Mouse (Mus musculus) heart, embryonic 12.5 days (tissue): ENCODE measurements around the gene Agap1. TPM values are rescaled to one million over a fixed set of nuclear protein-coding genes. Genes with fewer than 3 reads are reported as not detected.

Experiments
- ATAC-seq: fragments of 200-750 bp; cut with Nextera tagmentation; 2 replicates; pipeline ENCODE4 v1.8.0; 2017; ENCODE audit warnings: moderate TSS enrichment, moderate library complexity; ENCODE audit not compliant: insufficient number of reproducible peaks, low FRiP score
- H3K27ac ChIP-seq: fragments of 300-500 bp; sonication (generic); 2 replicates; pipeline ENCODE4 v1.5.1; 2016; ENCODE audit warnings: mild to moderate bottlenecking, moderate library complexity; ENCODE audit not compliant: poor library complexity, severe bottlenecking
- H3K27me3 ChIP-seq: fragments of 300-500 bp; sonication (generic); replicated peaks from 2 replicates; pipeline ENCODE4 v1.6.1; 2016; ENCODE audit warnings: mild to moderate bottlenecking, moderate library complexity
- H3K36me3 ChIP-seq: fragments of 300-500 bp; sonication (generic); 2 replicates; pipeline ENCODE4 v1.6.1; 2016; ENCODE audit warnings: mild to moderate bottlenecking, moderate library complexity
- H3K4me1 ChIP-seq: fragments of 300-500 bp; sonication (generic); replicated peaks from 2 replicates; pipeline ENCODE4 v1.6.1; 2016; ENCODE audit warnings: mild to moderate bottlenecking
- H3K4me2 ChIP-seq: fragments of 300-500 bp; sonication (generic); 2 replicates; pipeline ENCODE4 v1.6.1; 2016; ENCODE audit warnings: mild to moderate bottlenecking, moderate library complexity
- H3K4me3 ChIP-seq: fragments of 300-500 bp; sonication (generic); 2 replicates; pipeline ENCODE4 v1.5.1; 2016; ENCODE audit warnings: mild to moderate bottlenecking
- H3K9ac ChIP-seq: fragments of 300-500 bp; sonication (generic); 2 replicates; pipeline ENCODE4 v1.6.1; 2016; ENCODE audit warnings: mild to moderate bottlenecking, moderate library complexity
- H3K9me3 ChIP-seq: fragments of 300-500 bp; sonication (generic); replicated peaks from 2 replicates; pipeline ENCODE4 v1.6.1; 2016; ENCODE audit warnings: mild to moderate bottlenecking, moderate library complexity
- WGBS: fragments of 180-500 bp; shearing (Covaris S2); methylation state at CpG from one replicate; pipeline ENCODE4 v1.1.7; 2016; 5-methylcytosine and 5-hydroxymethylcytosine counted together
- polyA plus RNA-seq: library from polyadenylated mRNA; unstranded; fragments of >200 nt; fragmentation: Nextera tagmentation; extraction: Ambion mirVana; gene quantifications from 2 replicates; pipeline ENCODE4 v1.2.1, GENCODE M21; 2016

Agap1 gene
- polyA plus RNA-seq, 1 experiment from 2014 or later, result 16.3 TPM

GRCm38 (mm10) chr1:89849861-89850230 lies 395.2 kb downstream of the Agap1 start:
- Histone ChIP-seq H3K4me3 (no peak overlapping the region), H3K9me3 (no peaks in the 10 kb centered on the region), H3K36me3 (peaks cover 14% of the 10 kb centered on the region), H3K27ac (no peak overlapping the region), H3K9ac (no peak overlapping the region), H3K4me1 (no peaks in the 10 kb centered on the region), H3K27me3 (no peaks in the 10 kb centered on the region), H3K4me2 (no peak overlapping the region)
- WGBS, result 79% methylated on average over 7 of the region's 7 CpGs
- ATAC-seq, result no peak

- no peaks in the 10 kb centered on the region for H3K9me3 ChIP-seq
- no peaks in the 10 kb centered on the region for H3K4me1 ChIP-seq
- H3K36me3 ChIP-seq, result peaks cover 14% of the 10 kb centered on the region
- no peak overlapping the region for H3K9ac ChIP-seq
- no peak overlapping the region for H3K4me2 ChIP-seq
- H3K27me3 ChIP-seq, result no peaks in the 10 kb centered on the region
- 82% methylated on average over 11 of the region's 11 CpGs for WGBS
- no peak overlapping the region for H3K27ac ChIP-seq
- H3K4me3 ChIP-seq, result no peak overlapping the region
- no peak for ATAC-seq
Observed at GRCm38 (mm10) chr1:89850681-89851414, 396.2 kb downstream of the Agap1 start.

GRCm38 (mm10) chr1:89859182-89859581 lies 404.6 kb downstream of the Agap1 start:
- WGBS, result 21% methylated on average over 3 of the region's 3 CpGs
- 0 out of 2 replicates have a peak, but pooled peaks cover 4% of the 10 kb centered on the region for H3K4me1 ChIP-seq
- no peak overlapping the region for H3K9ac ChIP-seq
- no peak overlapping the region for H3K27ac ChIP-seq
- H3K4me2 ChIP-seq, result no peak overlapping the region
- no peak for ATAC-seq
- H3K27me3 ChIP-seq, result no peaks in the 10 kb centered on the region
- no peak overlapping the region for H3K4me3 ChIP-seq
- no peaks in the 10 kb centered on the region for H3K9me3 ChIP-seq
- 0 out of 2 replicates have a peak, but pooled peaks cover 3% of the 10 kb centered on the region for H3K36me3 ChIP-seq

- Histone ChIP-seq H3K4me1 (0 out of 2 replicates have a peak, but pooled peaks cover 4% of the 10 kb centered on the region), H3K27ac (no peak overlapping the region), H3K4me2 (no peak overlapping the region), H3K9me3 (no peaks in the 10 kb centered on the region), H3K4me3 (no peak overlapping the region), H3K36me3 (0 out of 2 replicates have a peak, but pooled peaks cover 3% of the 10 kb centered on the region), H3K9ac (no peak overlapping the region), H3K27me3 (no peaks in the 10 kb centered on the region)
- ATAC-seq, result no peak
- WGBS, result 60% methylated on average over 2 of the region's 2 CpGs
Observed at GRCm38 (mm10) chr1:89860017-89860730, 405.6 kb downstream of the Agap1 start.

GRCm38 (mm10) chr1:89865787-89866186 lies 411.2 kb downstream of the Agap1 start:
- no peak overlapping the region for H3K4me2 ChIP-seq
- WGBS, result 69% methylated on average over 6 of the region's 6 CpGs
- no peak overlapping the region for H3K4me3 ChIP-seq
- ATAC-seq, result no peak
- no peaks in the 10 kb centered on the region for H3K9me3 ChIP-seq
- no peak overlapping the region for H3K9ac ChIP-seq
- no peaks in the 10 kb centered on the region for H3K27me3 ChIP-seq
- no peak overlapping the region for H3K27ac ChIP-seq
- H3K4me1 ChIP-seq, result peaks cover 5% of the 10 kb centered on the region; the same call in 1 of the 2 replicates
- H3K36me3 ChIP-seq, result no peaks in the 10 kb centered on the region

- no peak overlapping the region for H3K9ac ChIP-seq
- no peaks in the 10 kb centered on the region for H3K36me3 ChIP-seq
- 65% methylated on average over 4 of the region's 4 CpGs for WGBS
- no peak for ATAC-seq
- H3K9me3 ChIP-seq, result no peaks in the 10 kb centered on the region
- no peak overlapping the region for H3K27ac ChIP-seq
- H3K27me3 ChIP-seq, result no peaks in the 10 kb centered on the region
- H3K4me2 ChIP-seq, result no peak overlapping the region
- H3K4me1 ChIP-seq, result peaks cover 8% of the 10 kb centered on the region; the same call in 1 of the 2 replicates
- H3K4me3 ChIP-seq, result no peak overlapping the region
Observed at GRCm38 (mm10) chr1:89867847-89868246, 413.2 kb downstream of the Agap1 start.

- 55% methylated on average over 12 of the region's 12 CpGs for whole genome bisulfite sequencing
- ATAC-seq, result no peak
- H3K4me2 ChIP-seq, result no peak overlapping the region
- H3K27me3 ChIP-seq, result no peaks in the 10 kb centered on the region
- no peaks in the 10 kb centered on the region for H3K36me3 ChIP-seq
- H3K4me1 ChIP-seq, result peaks cover 8% of the 10 kb centered on the region; the same call in 1 of the 2 replicates
- no peak overlapping the region for H3K9ac ChIP-seq
- H3K27ac ChIP-seq, result no peak overlapping the region
- H3K9me3 ChIP-seq, result no peaks in the 10 kb centered on the region
- H3K4me3 ChIP-seq, result no peak overlapping the region
Observed at GRCm38 (mm10) chr1:89870134-89870905, 415.7 kb downstream of the Agap1 start.

- H3K9ac ChIP-seq, result no peak overlapping the region
- H3K4me2 ChIP-seq, result no peak overlapping the region
- no peaks in the 10 kb centered on the region for H3K36me3 ChIP-seq
- no peaks in the 10 kb centered on the region for H3K9me3 ChIP-seq
- no peak overlapping the region for H3K27ac ChIP-seq
- no peak for ATAC-seq
- H3K27me3 ChIP-seq, result no peaks in the 10 kb centered on the region
- H3K4me3 ChIP-seq, result no peak overlapping the region
- WGBS, result 58% methylated on average over 6 of the region's 6 CpGs
- H3K4me1 ChIP-seq, result peaks cover 8% of the 10 kb centered on the region; the same call in 1 of the 2 replicates
Observed at GRCm38 (mm10) chr1:89870906-89871211, 416.3 kb downstream of the Agap1 start.

- Histone ChIP-seq H3K27me3 (no peaks in the 10 kb centered on the region), H3K27ac (no peak overlapping the region), H3K36me3 (no peaks in the 10 kb centered on the region), H3K9ac (no peak overlapping the region), H3K4me3 (no peak overlapping the region), H3K9me3 (no peaks in the 10 kb centered on the region), H3K4me2 (no peak overlapping the region), H3K4me1 (peaks cover 10% of the 10 kb centered on the region; the same call in 1 of the 2 replicates)
- no peak for ATAC-seq
- WGBS, result 46% methylated on average over 5 of the region's 5 CpGs
Observed at GRCm38 (mm10) chr1:89876346-89877072, 421.9 kb downstream of the Agap1 start.

- Histone ChIP-seq H3K4me2 (no peak overlapping the region), H3K36me3 (no peaks in the 10 kb centered on the region), H3K9ac (no peak overlapping the region), H3K4me3 (no peak overlapping the region), H3K27me3 (no peaks in the 10 kb centered on the region), H3K27ac (no peak overlapping the region), H3K4me1 (peaks cover 10% of the 10 kb centered on the region; the same call in 1 of the 2 replicates), H3K9me3 (no peaks in the 10 kb centered on the region)
- ATAC-seq, result no peak
- WGBS, result 80% methylated on average over 11 of the region's 11 CpGs
Observed at GRCm38 (mm10) chr1:89878496-89878895, 423.9 kb downstream of the Agap1 start.
